ENCODE assay signal across 7 mouse cellular contexts in genomic region chr1:167002486-167002850, GRCm38 (mm10). TPM values are rescaled to one million over a fixed set of nuclear protein-coding genes. Genes with fewer than 3 reads are reported as not detected.
A peak's percentile ranks its signal among the peaks of the same experiment; 100 is the strongest.
DNase-seq lines count a peak whose midpoint lies in the region; ATAC-seq lines count a peak whose summit lies in the region.

No protein-coding gene starts in this region.

- peak overlapping the region; percentile 81 for H3K4me2 ChIP-seq in hindbrain, embryonic 12.5 days (replicated peaks)
- H3K4me2 ChIP-seq in limb, embryonic 13.5 days (replicated peaks), result peak overlapping the region; percentile 95
- peak overlapping the region; percentile 78 for H3K4me2 ChIP-seq in midbrain, embryonic 13.5 days (replicated peaks)
- H3K4me2 ChIP-seq in stomach, embryonic 15.5 days, result peak overlapping the region; percentile 95

- H3K4me1 ChIP-seq in hindbrain, embryonic 12.5 days, result peaks cover 28% of the 10 kb centered on the region
- peaks cover 11% of the 10 kb centered on the region for H3K4me1 ChIP-seq in limb, embryonic 13.5 days
- peaks cover 44% of the 10 kb centered on the region for H3K4me1 ChIP-seq in midbrain, embryonic 13.5 days (replicated peaks)
- H3K4me1 ChIP-seq in stomach, embryonic 15.5 days, result 0 out of 2 replicates have a peak, but pooled peaks cover 11% of the 10 kb centered on the region

- peak overlapping the region; percentile 93 for H3K9ac ChIP-seq in hindbrain, embryonic 12.5 days
- no peak overlapping the region for H3K9ac ChIP-seq in limb, embryonic 13.5 days
- H3K9ac ChIP-seq in midbrain, embryonic 13.5 days (replicated peaks), result peak overlapping the region; percentile 87
- no peak overlapping the region for H3K9ac ChIP-seq in stomach, embryonic 15.5 days

- H3K4me3 ChIP-seq in hindbrain, embryonic 12.5 days, result peak overlapping the region; percentile 91
- H3K4me3 ChIP-seq in limb, embryonic 13.5 days, result peak overlapping the region; percentile 79
- peak overlapping the region; percentile 81 for H3K4me3 ChIP-seq in midbrain, embryonic 13.5 days (replicated peaks)
- peak overlapping the region; percentile 72 for H3K4me3 ChIP-seq in stomach, embryonic 15.5 days (replicated peaks)

- no peaks in the 10 kb centered on the region for H3K9me3 ChIP-seq in hindbrain, embryonic 12.5 days (replicated peaks)
- H3K9me3 ChIP-seq in limb, embryonic 13.5 days, result no peaks in the 10 kb centered on the region
- H3K9me3 ChIP-seq in midbrain, embryonic 13.5 days, result no peaks in the 10 kb centered on the region
- H3K9me3 ChIP-seq in stomach, embryonic 15.5 days, result no peaks in the 10 kb centered on the region

- peak; percentile 83 for DNase-seq in adrenal gland, adult 2 months
- DNase-seq in cerebellum, adult 9-10 months, result peak; percentile 65
- peak; percentile 64 for DNase-seq in gastrocnemius, adult 18-20 months (ENCODE audit: low spot score)

- WGBS in hindbrain, embryonic 12.5 days, result 2% methylated on average over 19 of the region's 19 CpGs
- WGBS in limb, embryonic 13.5 days, result 2% methylated on average over 19 of the region's 19 CpGs
- WGBS in midbrain, embryonic 13.5 days, result 2% methylated on average over 19 of the region's 19 CpGs
- 2% methylated on average over 19 of the region's 19 CpGs for WGBS in stomach, embryonic 15.5 days

- no peak for ATAC-seq in hindbrain, embryonic 12.5 days (ENCODE audit: low FRiP score)
- ATAC-seq in limb, embryonic 13.5 days (ENCODE audit: low FRiP score, low read depth), result peak; percentile 21
- ATAC-seq in midbrain, embryonic 13.5 days, result no peak
- ATAC-seq in stomach, embryonic 15.5 days (ENCODE audit: insufficient read depth, low FRiP score, low read depth), result no peak

- peaks cover 16% of the 10 kb centered on the region; the same call in 1 of the 2 replicates for H3K27me3 ChIP-seq in hindbrain, embryonic 12.5 days
- peaks cover 44% of the 10 kb centered on the region for H3K27me3 ChIP-seq in limb, embryonic 13.5 days
- H3K27me3 ChIP-seq in midbrain, embryonic 13.5 days, result 0 out of 2 replicates have a peak, but pooled peaks cover 3% of the 10 kb centered on the region
- peaks cover 25% of the 10 kb centered on the region for H3K27me3 ChIP-seq in stomach, embryonic 15.5 days (replicated peaks)

- peak overlapping the region; percentile 97 for H3K27ac ChIP-seq in hindbrain, embryonic 12.5 days
- no peak overlapping the region for H3K27ac ChIP-seq in limb, embryonic 13.5 days
- peak overlapping the region; percentile 96 for H3K27ac ChIP-seq in midbrain, embryonic 13.5 days
- no peak overlapping the region for H3K27ac ChIP-seq in stomach, embryonic 15.5 days

- H3K36me3 ChIP-seq in hindbrain, embryonic 12.5 days, result no peaks in the 10 kb centered on the region
- no peaks in the 10 kb centered on the region for H3K36me3 ChIP-seq in limb, embryonic 13.5 days
- H3K36me3 ChIP-seq in midbrain, embryonic 13.5 days, result no peaks in the 10 kb centered on the region
- no peaks in the 10 kb centered on the region for H3K36me3 ChIP-seq in stomach, embryonic 15.5 days

RNA-seq across cellular contexts. Expression of gene Fam78b, which starts 1.3 kb away (rescaled TPM):
- 1 to 10 TPM; 4.1 to 6.9 TPM for total RNA-seq in adrenal gland, adult 2 months (2021)
- polyA plus RNA-seq in adrenal gland, adult 2 months (2012; rRNA removed), result 5.0 and 6.4 TPM in 2 replicates
- 1 to 10 TPM; 1.8 to 2.5 TPM for total RNA-seq in gastrocnemius, adult 18-20 months (2021)
- 11.6 and 13.8 TPM in 2 replicates for polyA plus RNA-seq in hindbrain, embryonic 12.5 days (2016; fragmentation: Nextera tagmentation; extraction: Ambion mirVana)
- polyA plus RNA-seq in limb, embryonic 13.5 days (2015; fragmentation: Nextera tagmentation; extraction: Ambion mirVana), result 0.31 and 0.51 TPM in 2 replicates
- 8.2 and 9.1 TPM in 2 replicates for polyA plus RNA-seq in midbrain, embryonic 13.5 days (2015; fragmentation: Nextera tagmentation; extraction: Ambion mirVana)
- polyA plus RNA-seq in stomach, embryonic 15.5 days (2015; fragmentation: Nextera tagmentation; extraction: Ambion mirVana), result 1.2 and 1.5 TPM in 2 replicates

Comparison
In these comparisons a context has a peak if more than half of its experiments do, and no peak if none do; other contexts are left out.
1. H3K27ac ChIP-seq: peak in hindbrain, embryonic 12.5 days (single experiment) and midbrain, embryonic 13.5 days (single experiment); none in limb, embryonic 13.5 days (single experiment) and stomach, embryonic 15.5 days (single experiment).
2. H3K9ac ChIP-seq: peak in hindbrain, embryonic 12.5 days (single experiment) and midbrain, embryonic 13.5 days (single experiment); none in limb, embryonic 13.5 days (single experiment) and stomach, embryonic 15.5 days (single experiment).
3. Peak in every context shown above with its lines, with median percentiles within 50 percentile points of each other: DNase-seq, H3K4me2 ChIP-seq and H3K4me3 ChIP-seq.